Mouse (Mus musculus) MEL (cell line): ENCODE results near the gene Efcab5.

Source experiments
- CTCF ChIP-seq, 3 experiments: IDR thresholded peaks in 2 of 3; conservative IDR thresholded peaks in 1 of 3; 2 replicates each; pipeline ENCODE4 v1.5.1; 2011 to 2012; ENCODE audit warnings: low read length in 3 of 3, low read depth in 2 of 3, mild to moderate bottlenecking in 2 of 3, improper control_type of control experiment in 1 of 3, inconsistent platforms in 1 of 3, mixed read lengths in 1 of 3, moderate library complexity in 1 of 3; ENCODE audit not compliant: control insufficient read depth in 1 of 3, insufficient read depth in 1 of 3, poor library complexity in 1 of 3, severe bottlenecking in 1 of 3
- E2F4 ChIP-seq: IDR thresholded peaks from 2 replicates; pipeline ENCODE4 v1.6.1; 2011; ENCODE audit warnings: low read depth, low read length, improper control_type of control experiment, borderline replicate concordance
- ELF1 ChIP-seq: IDR thresholded peaks from 2 replicates; pipeline ENCODE4 v1.6.1; 2014; ENCODE audit warnings: low read depth, mild to moderate bottlenecking, inconsistent platforms, low read length, improper control_type of control experiment, moderate library complexity
- EP300 ChIP-seq, 2 experiments: IDR thresholded peaks; 2 replicates each; pipeline ENCODE4 v1.6.1; 2011; ENCODE audit warnings: improper control_type of control experiment in 2 of 2, low read length in 2 of 2, low read depth in 1 of 2, mild to moderate bottlenecking in 1 of 2
- GATA1 ChIP-seq: IDR thresholded peaks from 2 replicates; pipeline ENCODE4 v1.6.1; 2011; ENCODE audit warnings: low read depth, low read length, improper control_type of control experiment
- NRF1 ChIP-seq: IDR thresholded peaks from 2 replicates; pipeline ENCODE4 v1.6.1; 2014; ENCODE audit warnings: low read depth, mild to moderate bottlenecking, inconsistent platforms, low read length, improper control_type of control experiment, moderate library complexity; ENCODE audit not compliant: poor library complexity, insufficient read depth, severe bottlenecking
- POLR2A ChIP-seq, 2 experiments: IDR thresholded peaks; 2 replicates each; pipeline ENCODE4 v1.6.1; 2011 to 2012; ENCODE audit warnings: low read length in 2 of 2, mild to moderate bottlenecking in 2 of 2, control low read depth in 1 of 2, improper control_type of control experiment in 1 of 2, low read depth in 1 of 2, moderate library complexity in 1 of 2; ENCODE audit not compliant: control insufficient read depth in 1 of 2, insufficient read depth in 1 of 2, poor library complexity in 1 of 2
- SIN3A ChIP-seq: IDR thresholded peaks from 2 replicates; pipeline ENCODE4 v1.6.1; 2012; ENCODE audit warnings: low read length, improper control_type of control experiment, inconsistent platforms
- TAL1 ChIP-seq: IDR thresholded peaks from 2 replicates; pipeline ENCODE4 v1.6.1; 2012; ENCODE audit warnings: mild to moderate bottlenecking, inconsistent platforms, low read length, moderate library complexity, mixed read lengths
- TCF12 ChIP-seq: IDR thresholded peaks from 2 replicates; pipeline ENCODE4 v1.6.1; 2014; ENCODE audit warnings: low read depth, mild to moderate bottlenecking, inconsistent platforms, low read length, improper control_type of control experiment, moderate library complexity
- USF1 ChIP-seq: IDR thresholded peaks from 2 replicates; pipeline ENCODE4 v1.6.1; 2014; ENCODE audit warnings: low read depth, mild to moderate bottlenecking, inconsistent platforms, low read length, improper control_type of control experiment, moderate library complexity
- ZC3H11A ChIP-seq: IDR thresholded peaks from 2 replicates; pipeline ENCODE4 v1.6.1; 2012; ENCODE audit warnings: low read depth, mild to moderate bottlenecking, inconsistent platforms, low read length, improper control_type of control experiment
- ZKSCAN1 ChIP-seq: IDR thresholded peaks from 2 replicates; pipeline ENCODE4 v1.6.1; 2012; ENCODE audit warnings: low read depth, mild to moderate bottlenecking, inconsistent platforms, low read length, improper control_type of control experiment, moderate library complexity

- no peak for TF ChIP-seq GATA1
- TF ChIP-seq POLR2A (IDR thresholded peaks at IDR 0.05; ENCODE audit: control insufficient read depth in 1 of 2, insufficient read depth in 1 of 2, low read depth in 1 of 2, low read length in 2 of 2, poor library complexity in 1 of 2) = no peak
- TF ChIP-seq CTCF (IDR thresholded peaks at IDR 0.05 in 2 of 3, conservative IDR thresholded peaks at IDR 0.05 in 1 of 3; ENCODE audit: control insufficient read depth in 1 of 3, insufficient read depth in 1 of 3, low read depth in 2 of 3, low read length in 3 of 3, poor library complexity in 1 of 3, severe bottlenecking in 1 of 3) = no peak
- no peak for TF ChIP-seq NRF1
- no peak for TF ChIP-seq ZC3H11A
- TF ChIP-seq SIN3A = no peak
- TF ChIP-seq EP300 (IDR thresholded peaks at IDR 0.05; ENCODE audit: low read depth in 1 of 2, low read length in 2 of 2) = no peak
- TF ChIP-seq TCF12 = no peak
- no peak for TF ChIP-seq TAL1
- no peak for TF ChIP-seq USF1
- no peak for TF ChIP-seq E2F4
- no peak for TF ChIP-seq ZKSCAN1
- TF ChIP-seq ELF1 = no peak
Observed at GRCm38 (mm10) chr11:77193410-77193809, 4.6 kb upstream of the Efcab5 start.
